Mouse (Mus musculus): ENCODE data around the gene Exd2. TPM values are rescaled to one million over a fixed set of nuclear protein-coding genes. Genes with fewer than 3 reads are reported as not detected.

The Exd2 gene
- 0.06 and 0.11 TPM in 2 replicates for polyA plus RNA-seq (2012)

DNA sequence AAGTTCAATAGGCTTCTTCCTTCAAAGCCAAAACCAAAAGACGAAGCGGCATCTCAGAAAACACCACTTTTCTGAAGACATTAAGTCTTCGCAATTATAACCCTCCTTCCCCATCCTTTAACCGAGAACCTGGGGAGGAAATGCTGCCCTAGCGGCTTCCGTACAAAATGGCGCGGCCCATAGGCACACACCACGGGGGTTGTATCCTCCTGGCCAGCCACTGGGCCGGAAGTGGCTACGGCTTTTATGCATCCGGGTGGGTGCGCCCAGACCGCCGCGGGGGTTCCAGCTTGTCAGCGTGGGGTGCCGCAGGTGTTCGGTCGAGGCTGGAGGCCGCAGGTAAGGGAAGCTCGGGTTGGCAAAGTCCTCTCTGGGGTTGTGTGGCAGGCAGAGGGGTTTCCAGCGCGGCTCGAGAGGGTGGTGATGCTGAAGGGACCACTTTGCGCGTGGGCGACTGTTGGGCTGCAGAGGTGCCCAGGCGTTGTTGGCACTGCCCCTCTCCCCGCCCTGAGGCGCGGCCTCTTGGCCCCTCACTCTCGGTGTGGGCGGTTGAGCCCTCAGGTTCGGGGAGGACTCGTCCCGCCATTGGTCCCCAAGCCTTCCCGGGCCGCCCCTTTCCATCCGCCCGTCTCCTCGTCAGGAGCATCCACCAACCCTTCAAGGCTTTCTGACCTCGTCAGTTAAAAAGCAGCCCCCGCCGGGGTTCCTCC lies at the start of gene Exd2:
Gene Exd2 (plus strand): TSS at position 154 of the 710 bp plus-strand sequence.
- Histone ChIP-seq H3K36me3 (ENCODE audit: control insufficient read depth) (no peaks in the 10 kb centered on the region), H3K4me1 (ENCODE audit: control insufficient read depth) (peaks cover 19% of the 10 kb centered on the region), H3K4me3 (replicated peaks) (peak within 1 kb of the TSS; percentile 93), H3K27me3 (ENCODE audit: control insufficient read depth) (peaks cover 5% of the 10 kb centered on the region; the same call in 1 of the 2 replicates), H3K9me3 (ENCODE audit: control insufficient read depth, low read length) (no peaks in the 10 kb centered on the region)
- TF ChIP-seq TAL1 (IDR thresholded peaks at IDR 0.05; ENCODE audit: low read length) (no peak), GATA1 (IDR thresholded peaks at IDR 0.05; ENCODE audit: low read length) (no peak)

DNA sequence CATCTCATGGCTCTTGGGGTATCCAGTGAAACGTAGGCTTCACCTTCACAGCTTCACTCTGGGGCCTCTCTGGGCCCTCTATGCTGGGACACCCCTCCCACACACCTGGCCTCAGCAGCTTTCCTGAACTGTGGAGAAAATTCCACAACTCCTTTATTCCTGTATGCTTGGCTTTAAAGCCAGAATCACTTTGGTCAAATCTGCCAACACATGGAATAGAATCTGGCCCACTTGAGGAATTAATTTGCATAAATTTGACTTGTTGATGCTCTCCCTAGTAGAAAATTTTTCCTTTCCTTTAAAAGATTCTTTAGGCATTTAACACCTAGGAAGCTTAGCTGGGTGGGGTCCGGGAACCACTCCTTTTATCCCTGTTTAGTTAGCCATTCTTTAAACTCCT lies 47.8 kb upstream of the Exd2 start:
- H3K27me3 ChIP-seq (ENCODE audit: control insufficient read depth) = no peaks in the 10 kb centered on the region
- TF ChIP-seq GATA1 (IDR thresholded peaks at IDR 0.05; ENCODE audit: low read length) (no peak), TAL1 (IDR thresholded peaks at IDR 0.05; ENCODE audit: low read length) (no peak)

DNA sequence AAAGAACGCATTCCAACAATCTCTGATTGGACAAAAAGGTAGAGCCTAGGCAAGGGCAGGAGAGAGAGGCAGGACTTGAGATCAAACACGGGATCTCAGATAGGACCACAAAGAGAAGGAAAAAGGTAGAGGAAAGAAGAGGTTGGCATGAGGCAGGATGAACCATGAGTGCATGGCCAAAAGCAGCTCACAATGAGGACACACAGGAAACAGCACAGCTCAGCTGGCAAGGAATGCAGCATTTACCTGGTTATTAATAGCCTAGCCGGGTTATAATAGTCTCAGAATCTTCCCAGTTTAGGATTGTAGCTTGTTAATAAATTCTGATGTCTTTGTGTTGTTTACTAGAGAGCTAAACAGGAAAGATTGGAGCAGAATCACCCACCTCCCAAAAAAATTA lies 35.2 kb upstream of the Exd2 start:
- Histone ChIP-seq H3K4me1 (ENCODE audit: control insufficient read depth) (no peaks in the 10 kb centered on the region), H3K27me3 (ENCODE audit: control insufficient read depth) (no peaks in the 10 kb centered on the region), H3K36me3 (ENCODE audit: control insufficient read depth) (peaks cover 8% of the 10 kb centered on the region; the same call in 1 of the 2 replicates), H3K4me3 (replicated peaks) (no peak overlapping the region), H3K9me3 (ENCODE audit: control insufficient read depth, low read length) (no peaks in the 10 kb centered on the region)
- TF ChIP-seq TAL1 (IDR thresholded peaks at IDR 0.05; ENCODE audit: low read length) = no peak

More for the DNA sequence above, 47.8 kb upstream of the Exd2 start:
- peaks cover 8% of the 10 kb centered on the region for H3K36me3 ChIP-seq (ENCODE audit: control insufficient read depth)
- no peak overlapping the region for H3K4me3 ChIP-seq (replicated peaks)
- H3K9me3 ChIP-seq (ENCODE audit: control insufficient read depth, low read length) = peaks cover 6% of the 10 kb centered on the region; the same call in 1 of the 2 replicates
- no peaks in the 10 kb centered on the region for H3K4me1 ChIP-seq (ENCODE audit: control insufficient read depth)

DNA sequence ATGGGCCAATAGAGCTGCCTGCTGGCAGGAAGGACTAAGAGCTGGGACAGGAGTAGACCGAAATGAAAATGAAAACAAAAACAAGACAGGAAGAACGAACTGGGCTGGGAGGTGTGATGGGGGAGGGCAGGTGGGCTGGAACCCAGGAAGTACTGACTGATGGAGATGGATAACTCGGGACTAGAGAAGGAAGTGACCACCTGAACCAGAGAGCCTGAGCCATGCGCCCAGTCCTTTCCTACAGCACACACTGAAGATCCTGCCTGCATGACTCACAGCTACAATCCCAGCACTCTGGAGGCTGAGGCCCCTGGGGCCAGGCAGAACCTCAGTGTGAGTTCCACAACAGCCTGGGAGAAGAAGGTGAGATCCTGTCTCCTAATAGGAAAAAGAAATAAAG lies 29.6 kb upstream of the Exd2 start:
- peaks cover 30% of the 10 kb centered on the region for H3K4me1 ChIP-seq (ENCODE audit: control insufficient read depth)
- no peak overlapping the region for H3K4me3 ChIP-seq (replicated peaks)
- H3K36me3 ChIP-seq (ENCODE audit: control insufficient read depth) = peaks cover 2% of the 10 kb centered on the region; the same call in 1 of the 2 replicates
- no peak for TF ChIP-seq TAL1 (IDR thresholded peaks at IDR 0.05; ENCODE audit: low read length)
- TF ChIP-seq GATA1 (IDR thresholded peaks at IDR 0.05; ENCODE audit: low read length) = no peak
- H3K9me3 ChIP-seq (ENCODE audit: control insufficient read depth, low read length) = no peaks in the 10 kb centered on the region
- H3K27me3 ChIP-seq (ENCODE audit: control insufficient read depth) = peaks cover 5% of the 10 kb centered on the region

DNA sequence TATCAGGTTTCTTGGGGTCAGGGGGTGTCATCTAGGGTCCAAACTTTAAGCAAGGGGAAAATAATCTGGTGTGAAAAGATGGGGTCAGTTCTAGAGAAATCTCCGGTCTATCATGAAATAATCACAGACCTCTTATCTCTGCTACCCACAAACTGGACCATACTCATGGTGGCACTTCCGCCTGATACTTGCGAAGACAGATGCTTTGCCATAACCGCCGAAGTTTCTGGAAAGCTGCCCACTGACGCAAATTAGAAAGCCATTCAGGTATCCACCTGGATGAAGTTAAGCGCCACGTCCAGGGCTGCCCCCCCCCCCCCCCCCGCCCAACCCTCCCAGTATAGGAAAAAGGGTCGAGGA lies 28.3 kb upstream of the Exd2 start:
- peak overlapping the region; percentile 84 for H3K4me3 ChIP-seq (replicated peaks)
- H3K4me1 ChIP-seq (ENCODE audit: control insufficient read depth) = peaks cover 30% of the 10 kb centered on the region
- TF ChIP-seq GATA1 (IDR thresholded peaks at IDR 0.05; ENCODE audit: low read length) (no peak), TAL1 (IDR thresholded peaks at IDR 0.05; ENCODE audit: low read length) (no peak)
- H3K36me3 ChIP-seq (ENCODE audit: control insufficient read depth) = peaks cover 2% of the 10 kb centered on the region; the same call in 1 of the 2 replicates
- H3K27me3 ChIP-seq (ENCODE audit: control insufficient read depth) = peaks cover 5% of the 10 kb centered on the region
- no peaks in the 10 kb centered on the region for H3K9me3 ChIP-seq (ENCODE audit: control insufficient read depth, low read length)

DNA sequence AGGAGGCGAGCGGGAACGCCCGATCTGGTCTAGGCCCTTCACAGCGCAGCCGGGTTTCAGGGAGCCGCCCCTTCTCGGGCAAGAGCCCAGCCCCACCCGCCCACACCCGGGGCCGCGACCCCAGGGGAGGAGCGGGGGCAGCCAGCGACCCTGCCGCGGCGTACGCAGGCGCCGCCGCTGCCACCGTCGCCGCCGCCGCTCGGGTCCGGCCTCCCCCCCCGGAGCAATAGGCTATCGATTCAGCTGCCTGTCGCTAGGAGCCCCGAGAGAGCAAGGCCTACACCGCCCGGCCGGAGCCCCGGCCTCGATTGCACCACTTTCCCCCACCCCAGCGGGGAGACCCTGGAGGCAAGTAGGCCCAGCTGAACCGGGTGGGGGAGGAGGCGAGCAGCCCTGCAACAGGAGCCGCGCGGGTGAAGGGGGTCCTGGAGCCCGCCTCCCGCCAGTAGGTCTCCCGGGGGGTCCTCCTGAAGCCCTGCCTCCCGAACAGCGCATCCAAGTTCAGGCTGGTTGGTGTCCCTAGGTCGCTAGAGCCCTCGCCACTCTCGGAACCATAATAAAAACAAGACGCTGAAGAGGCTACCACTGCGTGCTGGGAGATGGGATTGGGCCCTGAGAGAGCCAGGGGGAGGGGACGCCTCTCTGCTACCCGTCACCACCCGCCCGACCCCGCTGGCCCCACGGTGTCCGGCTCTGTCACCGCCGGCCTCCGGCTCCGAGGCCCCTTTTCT lies 27.8 kb upstream of the Exd2 start:
- peak overlapping the region; percentile 84 for H3K4me3 ChIP-seq (replicated peaks)
- peaks cover 5% of the 10 kb centered on the region for H3K27me3 ChIP-seq (ENCODE audit: control insufficient read depth)
- H3K4me1 ChIP-seq (ENCODE audit: control insufficient read depth) = peaks cover 30% of the 10 kb centered on the region
- peaks cover 2% of the 10 kb centered on the region; the same call in 1 of the 2 replicates for H3K36me3 ChIP-seq (ENCODE audit: control insufficient read depth)
- no peak for TF ChIP-seq TAL1 (IDR thresholded peaks at IDR 0.05; ENCODE audit: low read length)
- TF ChIP-seq GATA1 (IDR thresholded peaks at IDR 0.05; ENCODE audit: low read length) = no peak
- no peaks in the 10 kb centered on the region for H3K9me3 ChIP-seq (ENCODE audit: control insufficient read depth, low read length)

DNA sequence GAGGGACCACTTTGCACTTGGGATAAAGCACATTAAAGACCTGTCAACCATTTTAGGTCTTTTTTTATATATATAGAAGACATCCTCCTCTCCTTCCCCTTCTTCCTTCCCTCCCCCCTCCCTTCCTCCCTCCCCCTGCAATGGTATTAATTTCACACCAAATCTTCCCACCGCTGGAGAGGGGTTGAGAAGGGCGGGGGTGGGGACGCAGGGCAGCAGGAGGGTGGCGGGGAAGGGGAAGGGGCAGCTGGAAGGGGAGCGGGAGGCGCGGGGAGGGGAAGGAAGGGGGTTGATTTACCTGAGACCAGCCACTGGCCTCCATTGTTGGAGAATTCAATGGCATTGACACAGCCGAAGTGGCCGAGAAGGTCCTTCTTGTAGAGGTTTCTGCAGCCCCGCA lies 27.0 kb upstream of the Exd2 start:
- Histone ChIP-seq H3K4me1 (ENCODE audit: control insufficient read depth) (peaks cover 30% of the 10 kb centered on the region), H3K4me3 (replicated peaks) (peak overlapping the region; percentile 84), H3K27me3 (ENCODE audit: control insufficient read depth) (peaks cover 5% of the 10 kb centered on the region), H3K36me3 (ENCODE audit: control insufficient read depth) (peaks cover 2% of the 10 kb centered on the region; the same call in 1 of the 2 replicates), H3K9me3 (ENCODE audit: control insufficient read depth, low read length) (no peaks in the 10 kb centered on the region)
- TF ChIP-seq TAL1 (IDR thresholded peaks at IDR 0.05; ENCODE audit: low read length) = no peak
- TF ChIP-seq GATA1 (IDR thresholded peaks at IDR 0.05; ENCODE audit: low read length) = no peak

DNA sequence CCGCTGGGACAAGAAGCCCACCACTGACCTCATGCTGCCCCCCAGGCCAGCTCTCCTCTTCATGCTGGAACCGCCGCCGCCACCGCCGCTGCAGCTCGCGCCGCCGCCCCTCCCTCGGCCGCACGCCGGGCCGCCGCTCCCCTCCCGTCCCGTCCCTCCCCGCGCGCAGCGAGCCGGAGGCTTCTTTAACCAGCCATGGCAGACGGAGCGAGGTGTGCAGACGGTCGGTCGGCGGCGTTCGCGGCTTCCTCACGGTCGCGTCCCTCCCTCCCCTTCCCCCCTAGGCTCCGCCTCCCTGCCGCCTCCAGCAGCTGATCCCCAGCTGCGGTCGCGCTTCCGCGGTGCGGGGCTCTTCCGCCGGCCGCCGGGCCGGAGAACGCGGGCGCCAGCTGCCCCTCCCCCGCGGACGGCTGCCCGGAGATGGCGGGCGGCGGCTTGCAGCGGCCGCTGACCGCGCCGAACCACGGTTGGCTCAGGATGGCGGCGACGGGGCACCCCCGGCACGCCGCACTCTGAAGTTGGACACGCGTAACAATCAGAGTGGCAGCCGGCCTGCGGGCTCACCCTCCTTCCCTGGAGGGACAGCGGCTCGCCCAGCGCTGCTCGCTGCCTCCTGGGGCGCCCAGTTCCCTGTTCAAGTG lies 26.4 kb upstream of the Exd2 start, which contains the start of gene Dcaf5:
Gene Dcaf5 (minus strand): TSS at position 266 of the 641 bp plus-strand sequence.
- no peaks in the 10 kb centered on the region for H3K9me3 ChIP-seq (ENCODE audit: control insufficient read depth, low read length)
- TF ChIP-seq GATA1 (IDR thresholded peaks at IDR 0.05; ENCODE audit: low read length) (no peak), TAL1 (IDR thresholded peaks at IDR 0.05; ENCODE audit: low read length) (no peak)
- peaks cover 30% of the 10 kb centered on the region for H3K4me1 ChIP-seq (ENCODE audit: control insufficient read depth)
- peaks cover 5% of the 10 kb centered on the region for H3K27me3 ChIP-seq (ENCODE audit: control insufficient read depth)
- peaks cover 2% of the 10 kb centered on the region; the same call in 1 of the 2 replicates for H3K36me3 ChIP-seq (ENCODE audit: control insufficient read depth)
- H3K4me3 ChIP-seq (replicated peaks) = peak within 1 kb of the TSS; percentile 84

Data from erythroblast, embryonic 14.5 days (primary cell).